Mouse (Mus musculus) fibroblast of lung, adult 2 months (primary cell): ENCODE results near the gene Ppard.

Experiments
- DNase-seq: peaks from one replicate; pipeline ENCODE4 v3.0.0-alpha.2; 2011; ENCODE audit warnings: low read depth

The Ppard gene

GRCm38 (mm10) chr17:28256651-28257328, 24.3 kb downstream of the Ppard start:
- DNase-seq: peak; percentile 84

GRCm38 (mm10) chr17:28258325-28258724, 25.8 kb downstream of the Ppard start:
- no peak for DNase-seq

- peak; percentile 44 for DNase-seq
These were observed 27.5 kb downstream of the Ppard start for GRCm38 (mm10) chr17:28259890-28260542.

GRCm38 (mm10) chr17:28260543-28260909, 28.0 kb downstream of the Ppard start:
- DNase-seq: no peak

- no peak for DNase-seq
These were observed 29.3 kb downstream of the Ppard start for GRCm38 (mm10) chr17:28261795-28262194.

- no peak for DNase-seq
These were observed 30.8 kb downstream of the Ppard start for GRCm38 (mm10) chr17:28263181-28263894.

GRCm38 (mm10) chr17:28267251-28267650, 34.8 kb downstream of the Ppard start:
- no peak for DNase-seq

GRCm38 (mm10) chr17:28270165-28270564, 37.7 kb downstream of the Ppard start:
- no peak for DNase-seq

GRCm38 (mm10) chr17:28271537-28272266, 39.2 kb downstream of the Ppard start:
- no peak for DNase-seq

- no peak for DNase-seq
These were observed 39.8 kb downstream of the Ppard start for GRCm38 (mm10) chr17:28272281-28272680.

- DNase-seq: no peak
These were observed 40.3 kb downstream of the Ppard start for GRCm38 (mm10) chr17:28272837-28273236.

- DNase-seq: no peak
These were observed 42.2 kb downstream of the Ppard start for GRCm38 (mm10) chr17:28274739-28275138.

GRCm38 (mm10) chr17:28277226-28277625, 44.7 kb downstream of the Ppard start:
- DNase-seq: no peak

GRCm38 (mm10) chr17:28277721-28278120, 45.2 kb downstream of the Ppard start:
- no peak for DNase-seq

- DNase-seq: no peak
These were observed 45.7 kb downstream of the Ppard start for GRCm38 (mm10) chr17:28278156-28278555.

GRCm38 (mm10) chr17:28279236-28279635, 46.7 kb downstream of the Ppard start:
- no peak for DNase-seq

GRCm38 (mm10) chr17:28279780-28280422, 47.4 kb downstream of the Ppard start:
- no peak for DNase-seq

GRCm38 (mm10) chr17:28280423-28280800, 47.9 kb downstream of the Ppard start:
- no peak for DNase-seq

- DNase-seq: no peak
These were observed 48.4 kb downstream of the Ppard start for GRCm38 (mm10) chr17:28280831-28281377.

GRCm38 (mm10) chr17:28281866-28282441, 49.5 kb downstream of the Ppard start:
- no peak for DNase-seq

GRCm38 (mm10) chr17:28283199-28283598, 50.7 kb downstream of the Ppard start:
- no peak for DNase-seq
